Mouse (Mus musculus): ENCODE measurements around the gene Ptpro.
"Not testable (repeated sequence)": the region's sequence is repeated elsewhere in the genome, so short reads cannot be mapped to it uniquely, and the experiment has no call there.

The Ptpro gene

DNA sequence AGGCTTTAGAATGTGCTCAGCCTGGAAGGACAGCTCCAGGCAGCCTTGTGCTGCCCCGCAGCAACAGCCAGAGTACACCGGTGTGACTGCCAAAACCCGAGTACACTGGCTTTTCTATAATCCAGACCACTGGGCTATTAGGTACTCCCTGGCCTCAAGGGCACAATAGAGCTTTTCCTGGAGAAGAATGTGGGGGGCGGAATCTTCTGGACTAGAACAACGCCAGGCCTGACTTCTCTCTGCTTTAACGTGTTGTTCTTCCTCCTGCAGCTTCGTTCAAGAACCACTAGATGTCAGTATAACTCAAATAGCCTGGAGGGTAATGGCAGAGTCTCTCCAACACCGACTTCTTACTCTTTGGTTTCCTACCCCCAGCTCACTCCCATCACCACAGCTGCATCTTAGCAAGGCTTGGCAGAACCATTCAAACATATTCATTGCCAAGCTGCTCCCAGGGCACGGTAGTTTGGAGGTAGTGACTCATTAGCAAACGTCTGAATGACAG lies 203.5 kb downstream of the Ptpro start:
- peak; percentile 63 to 74 for DNase-seq (ENCODE audit: low spot score in 2 of 2)

GRCm38 (mm10) chr6:137456064-137456463 lies 203.9 kb downstream of the Ptpro start:
- no peak for DNase-seq (ENCODE audit: low spot score in 2 of 2)

- peak; percentile 45 to 49 for DNase-seq (ENCODE audit: low spot score in 2 of 2)
These were observed 205.1 kb downstream of the Ptpro start for GRCm38 (mm10) chr6:137457210-137457609.

DNA sequence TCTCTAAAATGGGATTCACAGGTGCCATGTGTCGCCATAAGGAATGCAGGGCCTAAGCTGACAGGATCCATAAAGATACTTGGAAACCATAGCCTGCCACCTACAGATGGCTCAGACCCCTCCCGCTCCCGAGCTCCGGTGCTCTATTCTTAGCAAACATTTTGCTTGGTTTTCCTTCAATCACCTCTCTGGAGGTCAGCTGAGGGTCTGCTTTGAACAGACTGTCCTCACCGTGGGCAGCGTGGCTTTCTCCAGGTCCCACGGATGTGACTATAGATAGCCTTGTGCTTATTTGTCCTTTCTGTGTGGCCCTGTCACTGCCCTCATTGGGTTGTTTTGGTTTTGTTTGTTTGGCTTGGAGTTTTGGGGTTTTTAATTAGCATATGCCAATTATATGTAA lies 206.0 kb downstream of the Ptpro start:
- no peak for DNase-seq (ENCODE audit: low spot score in 2 of 2)

DNA sequence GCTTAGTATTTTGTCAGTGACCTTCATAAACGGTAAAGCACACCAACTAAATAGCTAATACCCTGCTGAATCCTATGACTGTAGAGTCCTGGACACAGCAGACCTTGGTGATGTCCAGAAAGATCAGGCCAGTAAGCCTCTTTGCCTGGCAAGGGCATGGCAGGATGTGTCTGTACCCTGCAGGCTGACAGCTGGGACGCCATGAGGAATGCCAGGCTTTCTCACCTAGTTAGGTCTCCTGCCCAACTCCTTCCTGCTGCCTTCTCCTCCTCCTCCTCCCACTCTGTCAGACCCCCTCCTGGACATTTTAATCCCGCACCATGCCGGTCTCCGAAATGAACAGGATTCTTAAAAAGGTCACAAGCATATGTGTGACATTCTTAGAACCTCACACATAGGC lies 211.7 kb downstream of the Ptpro start:
- no peak for DNase-seq (ENCODE audit: low spot score in 2 of 2)

GRCm38 (mm10) chr6:137465253-137465652 lies 213.1 kb downstream of the Ptpro start:
- peak; percentile 84 to 90 for DNase-seq (ENCODE audit: low spot score in 2 of 2)

DNA sequence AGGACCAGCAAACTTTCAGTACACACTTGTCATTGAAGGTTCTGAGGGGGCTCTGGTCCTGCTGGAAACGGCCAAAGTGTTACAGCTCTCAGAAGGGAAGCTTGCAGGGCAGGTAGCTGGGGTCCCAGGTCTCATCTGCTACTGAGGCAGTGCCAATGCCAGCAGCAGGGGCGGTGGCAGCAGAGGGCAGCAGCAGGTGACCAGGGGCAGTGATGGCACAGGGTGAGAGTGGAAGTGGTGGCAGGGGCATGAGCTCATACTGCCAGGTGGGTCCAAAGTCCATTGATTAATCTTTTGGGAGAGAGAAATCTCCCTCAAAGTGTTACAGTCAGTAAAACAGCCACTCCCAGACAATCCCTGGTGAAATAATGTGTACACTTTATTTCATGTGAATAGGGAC lies 214.1 kb downstream of the Ptpro start:
- no peak for DNase-seq (ENCODE audit: low spot score in 2 of 2)

- no peak for DNase-seq (ENCODE audit: low spot score in 2 of 2)
These were observed 215.6 kb downstream of the Ptpro start for GRCm38 (mm10) chr6:137467696-137468095.

DNA sequence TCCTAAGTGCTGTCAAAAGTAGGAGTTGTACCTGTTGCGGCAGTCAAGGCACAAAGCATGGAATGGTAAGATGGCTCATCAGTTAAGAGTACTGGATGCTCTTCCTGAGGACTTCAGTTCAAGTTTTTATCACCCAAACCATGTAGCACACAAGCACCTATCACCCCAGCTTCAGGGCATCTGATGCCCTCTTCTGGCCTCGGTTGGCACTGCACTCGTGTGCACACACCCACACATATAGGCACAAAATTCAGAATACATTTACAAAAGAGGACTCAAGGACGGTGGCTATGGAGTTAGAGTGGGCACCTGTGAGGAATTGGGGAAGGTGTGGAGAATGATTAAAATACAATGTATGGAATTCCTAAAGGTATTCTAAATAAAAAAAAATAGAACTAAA lies 217.4 kb downstream of the Ptpro start:
- no peak for DNase-seq (ENCODE audit: low spot score in 2 of 2)

- DNase-seq (ENCODE audit: low spot score in 2 of 2), result peak; percentile 81 to 84
These were observed 218.9 kb downstream of the Ptpro start for GRCm38 (mm10) chr6:137470901-137471598.

- DNase-seq (ENCODE audit: low spot score in 2 of 2), result no peak
These were observed 220.0 kb downstream of the Ptpro start for GRCm38 (mm10) chr6:137472129-137472528.

DNA sequence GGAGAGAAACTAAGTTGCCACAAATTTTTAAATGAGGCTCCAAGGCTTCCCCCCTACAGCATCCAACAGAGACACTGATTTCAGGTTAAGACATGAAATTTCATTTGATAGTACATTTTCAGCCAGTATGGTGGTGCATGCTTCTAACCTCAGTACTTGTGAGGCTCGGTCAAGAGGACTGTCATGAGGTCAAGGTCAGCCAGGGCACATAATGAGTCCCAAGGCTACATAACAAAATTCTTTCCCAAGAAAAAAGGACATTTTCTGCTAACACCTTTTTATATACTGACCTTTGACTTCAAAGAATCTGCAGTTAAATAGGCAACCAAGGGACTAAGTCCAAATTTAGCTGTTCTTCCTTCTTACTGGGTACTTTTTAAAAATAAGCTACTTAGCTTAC lies 221.3 kb downstream of the Ptpro start:
- no peak for DNase-seq (ENCODE audit: low spot score in 2 of 2)

DNA sequence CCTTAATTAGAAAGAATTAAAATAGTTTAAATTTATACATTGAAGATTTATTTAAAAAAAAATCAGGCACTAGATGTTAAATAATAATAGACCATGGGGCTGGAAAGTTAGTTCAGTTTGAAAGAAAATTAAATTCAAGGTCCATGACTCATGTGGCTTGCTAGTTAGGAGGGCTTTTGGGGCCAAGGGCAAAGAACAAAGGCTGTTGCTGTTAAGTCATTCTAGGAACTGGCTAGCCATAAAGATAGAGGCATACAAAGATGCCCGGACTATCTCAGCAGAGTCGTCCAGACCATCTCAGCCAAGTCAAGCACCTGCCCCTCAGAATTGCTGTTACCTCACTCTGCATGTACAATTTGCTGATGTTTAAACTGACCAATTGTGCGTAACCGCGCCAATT lies 223.6 kb downstream of the Ptpro start:
- DNase-seq (ENCODE audit: low spot score in 2 of 2), result not testable (repeated sequence)

DNA sequence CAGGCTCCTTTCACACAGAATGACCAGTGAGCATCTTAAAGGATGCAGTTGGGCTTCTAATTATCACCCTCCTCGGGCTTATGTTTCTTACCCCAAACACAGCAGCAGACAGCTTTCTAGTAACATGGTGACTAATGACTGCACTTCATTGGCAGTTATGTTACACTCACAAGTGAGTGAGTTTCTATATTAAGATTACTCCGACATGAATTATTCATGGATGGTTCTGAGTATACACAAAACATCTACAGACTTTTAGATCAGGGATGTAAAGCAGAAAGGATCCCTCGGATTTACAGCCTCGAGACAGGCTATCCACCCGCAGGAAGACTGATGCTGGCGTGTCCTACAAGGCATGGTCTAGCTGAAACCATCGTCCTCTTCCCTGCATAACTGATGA lies 230.8 kb downstream of the Ptpro start:
- DNase-seq (ENCODE audit: low spot score in 2 of 2), result no peak

GRCm38 (mm10) chr6:137487443-137487842 lies 235.3 kb downstream of the Ptpro start:
- DNase-seq (ENCODE audit: low spot score in 2 of 2), result peak; percentile 73 to 74

GRCm38 (mm10) chr6:137490115-137490514 lies 238.0 kb downstream of the Ptpro start:
- DNase-seq (ENCODE audit: low spot score in 2 of 2), result no peak

- DNase-seq (ENCODE audit: low spot score in 2 of 2), result no peak
These were observed 239.5 kb downstream of the Ptpro start for GRCm38 (mm10) chr6:137491659-137492058.

DNA sequence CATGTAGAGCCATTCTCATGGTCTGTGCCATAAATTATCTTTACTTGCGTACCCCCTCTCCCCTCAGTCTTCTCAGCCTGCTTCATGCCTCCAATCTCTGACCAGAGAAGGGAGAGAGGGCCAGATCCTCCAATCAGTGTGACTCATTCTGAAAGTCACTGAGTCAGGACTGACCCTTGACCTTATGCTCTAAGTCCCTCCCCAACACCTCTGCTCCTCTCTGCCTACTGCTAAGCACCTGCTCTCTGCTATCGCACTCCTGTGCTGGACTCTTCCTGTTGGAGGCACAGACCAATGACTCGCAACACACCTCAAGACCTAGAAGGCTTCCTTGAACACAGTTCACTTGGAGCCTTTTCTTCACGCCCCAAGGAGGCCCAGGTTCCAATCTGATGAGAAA lies 240.5 kb downstream of the Ptpro start:
- no peak for DNase-seq (ENCODE audit: low spot score in 2 of 2)

- DNase-seq (ENCODE audit: low spot score in 2 of 2), result peak; percentile 38 to 43
These were observed 241.4 kb downstream of the Ptpro start for GRCm38 (mm10) chr6:137493211-137494135.

DNA sequence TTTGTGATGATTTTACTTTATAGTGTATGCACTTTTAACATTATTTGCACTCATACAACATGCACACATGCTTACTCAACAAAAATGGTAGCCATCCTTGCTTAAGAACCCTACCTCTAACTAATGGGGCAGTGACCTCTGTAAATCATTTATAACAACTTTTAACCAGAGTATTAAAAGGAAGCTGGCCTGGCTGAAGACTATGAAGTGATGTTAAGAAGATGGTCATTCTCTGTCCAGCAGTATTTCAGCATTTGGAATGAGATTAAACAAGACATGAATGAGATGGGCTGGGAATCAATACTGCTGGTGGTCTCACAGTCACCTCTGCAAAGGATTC lies 242.0 kb downstream of the Ptpro start:
- DNase-seq (ENCODE audit: low spot score in 2 of 2), result no peak

- no peak for DNase-seq (ENCODE audit: low spot score in 2 of 2)
These were observed 242.7 kb downstream of the Ptpro start for GRCm38 (mm10) chr6:137494801-137495200.

GRCm38 (mm10) chr6:137495233-137495632 lies 243.1 kb downstream of the Ptpro start:
- no peak for DNase-seq (ENCODE audit: low spot score in 2 of 2)

DNA sequence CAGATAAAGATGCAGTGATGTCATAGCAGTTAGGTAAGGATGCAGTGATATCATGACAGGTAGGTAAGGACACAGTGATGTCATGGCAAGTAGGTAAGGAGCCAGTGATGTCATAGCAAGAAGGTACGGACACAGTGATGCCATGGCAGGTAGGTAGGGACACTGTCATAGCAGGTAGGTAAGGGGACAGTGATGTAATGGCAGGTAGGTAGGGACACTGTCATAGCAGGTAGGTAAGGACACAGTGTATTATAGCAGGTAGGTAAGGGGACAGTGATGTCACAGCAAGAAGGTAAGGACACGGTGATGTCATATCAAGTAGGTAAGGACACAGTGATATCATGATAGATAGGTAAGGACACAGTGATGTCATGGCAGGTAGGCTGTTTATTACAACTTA lies 244.4 kb downstream of the Ptpro start:
- no peak for DNase-seq (ENCODE audit: low spot score in 2 of 2)

Measured in heart, adult 9 months (tissue).